Mouse (Mus musculus) forebrain, embryonic 13.5 days (tissue): ENCODE measurements at regions not wholly inside any gene's neighbourhood (a gene's known extent, or its start where the extent isn't known, plus 50 kb on each side); places are given as distances from the start of the nearest gene placed in this dataset.
"Not testable (repeated sequence)": the region's sequence is repeated elsewhere in the genome, so short reads cannot be mapped to it uniquely, and the experiment has no call there.

ENCODE experiments used
- ATAC-seq: fragments of 200-750 bp; cut with Nextera tagmentation; 2 replicates; pipeline ENCODE4 v1.8.0; 2017
- H3K27ac ChIP-seq: fragments of 300-500 bp; sonication (generic); 2 replicates; pipeline ENCODE4 v1.5.1; 2015; ENCODE audit warnings: inconsistent platforms, mild to moderate bottlenecking, moderate library complexity
- H3K27me3 ChIP-seq: fragments of 300-500 bp; sonication (generic); 2 replicates; pipeline ENCODE4 v1.6.1; 2015; ENCODE audit warnings: mild to moderate bottlenecking, inconsistent platforms
- H3K36me3 ChIP-seq: fragments of 300-500 bp; sonication (generic); 2 replicates; pipeline ENCODE4 v1.6.1; 2015; ENCODE audit warnings: mild to moderate bottlenecking, inconsistent platforms; ENCODE audit not compliant: poor library complexity, severe bottlenecking
- H3K4me1 ChIP-seq: fragments of 300-500 bp; sonication (generic); 2 replicates; pipeline ENCODE4 v1.6.1; 2015; ENCODE audit warnings: inconsistent platforms
- H3K4me2 ChIP-seq: fragments of 300-500 bp; sonication (generic); 2 replicates; pipeline ENCODE4 v1.6.1; 2015; ENCODE audit warnings: inconsistent platforms, mild to moderate bottlenecking, moderate library complexity
- H3K4me3 ChIP-seq: fragments of 300-500 bp; sonication (generic); 2 replicates; pipeline ENCODE4 v1.5.1; 2015; ENCODE audit warnings: mild to moderate bottlenecking, inconsistent platforms
- H3K9ac ChIP-seq: fragments of 300-500 bp; sonication (generic); 2 replicates; pipeline ENCODE4 v1.6.1; 2015; ENCODE audit warnings: mild to moderate bottlenecking, inconsistent platforms
- H3K9me3 ChIP-seq: fragments of 300-500 bp; sonication (generic); replicated peaks from 2 replicates; pipeline ENCODE4 v1.6.1; 2016; ENCODE audit warnings: inconsistent platforms
- WGBS: fragments of 180-500 bp; shearing (Covaris S2); methylation state at CpG from one replicate; pipeline ENCODE4 v1.1.7; 2015; 5-methylcytosine and 5-hydroxymethylcytosine counted together

GRCm38 (mm10) chr14:95082877-95083276, 798.2 kb upstream of the 4921530L21Rik start:
- no peaks in the 10 kb centered on the region for H3K4me1 ChIP-seq
- 0 out of 2 replicates have a peak, but pooled peaks have one; percentile 45 for ATAC-seq

GRCm38 (mm10) chr14:95091691-95092395, 789.2 kb upstream of the 4921530L21Rik start:
- not testable (repeated sequence) for H3K9me3 ChIP-seq, H3K4me3 ChIP-seq, ATAC-seq, H3K4me2 ChIP-seq, H3K27ac ChIP-seq, H3K9ac ChIP-seq, H3K4me1 ChIP-seq, H3K27me3 ChIP-seq, H3K36me3 ChIP-seq
- 86% methylated on average over 10 of the region's 10 CpGs for WGBS

More at GRCm38 (mm10) chr14:95082877-95083276, 798.2 kb upstream of the 4921530L21Rik start:
- Histone ChIP-seq H3K9me3 (no peaks in the 10 kb centered on the region), H3K36me3 (no peaks in the 10 kb centered on the region), H3K4me3 (no peak overlapping the region), H3K4me2 (no peak overlapping the region), H3K27ac (no peak overlapping the region), H3K27me3 (no peaks in the 10 kb centered on the region), H3K9ac (no peak overlapping the region)
- 52% methylated on average over 2 of the region's 2 CpGs for WGBS

- peak; percentile 66; the same call in 1 of the 2 replicates for ATAC-seq
- Histone ChIP-seq H3K4me3 (no peak overlapping the region), H3K9ac (no peak overlapping the region), H3K27me3 (no peaks in the 10 kb centered on the region), H3K27ac (no peak overlapping the region), H3K9me3 (no peaks in the 10 kb centered on the region), H3K4me2 (no peak overlapping the region), H3K36me3 (no peaks in the 10 kb centered on the region), H3K4me1 (no peaks in the 10 kb centered on the region)
- WGBS = 61% methylated on average over 4 of the region's 4 CpGs
Measured at GRCm38 (mm10) chr14:95113863-95114262, 767.2 kb upstream of the 4921530L21Rik start.
